Mouse (Mus musculus): ENCODE data around the gene Dnah3.

Gene Dnah3

DNA sequence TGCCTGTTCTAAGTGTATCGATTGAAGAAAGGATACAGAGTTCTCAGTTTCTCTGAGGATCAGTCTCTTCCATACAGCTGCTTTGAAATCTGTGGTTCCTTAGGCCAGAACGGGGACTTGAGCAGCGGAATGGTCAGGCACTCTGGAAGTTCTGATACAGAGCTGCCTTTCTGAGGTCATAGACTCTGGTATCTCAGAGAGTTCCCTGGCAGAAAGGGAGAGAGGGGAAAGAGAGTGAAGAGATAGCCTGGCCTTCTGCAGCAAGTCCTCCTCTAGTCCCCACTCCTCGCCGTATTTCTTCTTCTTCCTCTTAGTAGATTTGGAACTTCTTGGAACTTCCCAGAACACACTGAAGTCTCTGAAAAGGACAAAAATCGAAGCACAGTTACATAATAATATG is at the start of gene Dnah3:
Dnah3 (minus strand) TSS at position 101 of the 400 bp plus-strand sequence.
- DNase-seq: no peak

DNA sequence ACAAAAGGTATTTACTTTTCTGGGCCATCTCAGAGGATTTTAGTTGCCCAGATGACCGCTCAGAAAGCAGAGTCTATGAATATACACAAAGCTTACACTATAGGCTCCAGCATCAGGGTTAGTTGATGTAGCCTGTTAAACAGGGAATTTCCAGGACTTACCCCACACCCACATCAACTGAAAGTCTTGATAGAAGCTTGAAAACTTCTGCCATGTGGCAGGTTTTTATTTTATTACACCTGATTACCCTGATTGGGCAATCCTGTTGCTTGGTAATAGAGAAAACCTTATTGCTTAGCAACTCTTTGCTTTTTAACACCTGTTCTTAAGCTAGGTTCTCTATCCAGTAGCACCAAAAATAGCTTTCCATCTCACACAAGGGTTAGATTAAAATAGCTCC is 47.7 kb upstream of the Dnah3 start:
- DNase-seq: no peak

DNA sequence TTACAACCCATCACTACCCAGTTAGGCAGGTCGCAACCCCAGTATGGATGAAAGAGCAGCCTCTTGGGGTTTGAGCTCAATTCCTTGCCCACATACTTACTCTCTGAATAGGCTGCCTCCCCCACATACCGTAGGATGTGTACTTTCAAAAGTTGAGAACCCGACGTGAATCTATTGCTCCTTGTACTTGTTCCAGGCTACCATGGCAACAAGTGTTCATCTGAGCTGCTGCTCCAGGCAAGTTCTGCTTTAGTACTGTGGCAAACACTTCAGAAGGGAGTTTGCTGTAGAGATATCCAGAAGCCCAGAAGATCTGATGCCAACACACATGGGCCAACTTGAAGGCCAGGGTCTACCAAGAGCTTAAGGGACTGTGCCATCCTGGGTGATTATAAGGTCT is 33.9 kb upstream of the Dnah3 start:
- DNase-seq: no peak

DNA sequence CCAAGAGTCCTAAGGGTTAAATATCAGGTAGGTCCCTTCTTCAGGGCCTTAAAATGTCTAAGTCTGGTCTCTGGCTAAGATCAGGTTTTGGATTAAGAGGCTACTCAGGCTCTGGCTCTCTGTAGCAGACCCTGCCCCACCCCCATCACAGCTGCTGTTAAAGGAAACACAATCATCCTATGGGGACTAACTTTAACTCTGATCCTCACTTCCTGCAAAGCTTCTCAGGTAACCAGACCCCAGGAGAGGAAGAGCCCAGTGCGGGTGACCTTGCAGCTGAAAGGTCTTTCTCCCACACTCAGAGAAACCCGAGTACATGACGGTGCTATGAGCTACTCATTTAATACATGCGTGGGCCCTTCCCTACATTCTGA is 32.6 kb upstream of the Dnah3 start:
- DNase-seq: no peak

DNA sequence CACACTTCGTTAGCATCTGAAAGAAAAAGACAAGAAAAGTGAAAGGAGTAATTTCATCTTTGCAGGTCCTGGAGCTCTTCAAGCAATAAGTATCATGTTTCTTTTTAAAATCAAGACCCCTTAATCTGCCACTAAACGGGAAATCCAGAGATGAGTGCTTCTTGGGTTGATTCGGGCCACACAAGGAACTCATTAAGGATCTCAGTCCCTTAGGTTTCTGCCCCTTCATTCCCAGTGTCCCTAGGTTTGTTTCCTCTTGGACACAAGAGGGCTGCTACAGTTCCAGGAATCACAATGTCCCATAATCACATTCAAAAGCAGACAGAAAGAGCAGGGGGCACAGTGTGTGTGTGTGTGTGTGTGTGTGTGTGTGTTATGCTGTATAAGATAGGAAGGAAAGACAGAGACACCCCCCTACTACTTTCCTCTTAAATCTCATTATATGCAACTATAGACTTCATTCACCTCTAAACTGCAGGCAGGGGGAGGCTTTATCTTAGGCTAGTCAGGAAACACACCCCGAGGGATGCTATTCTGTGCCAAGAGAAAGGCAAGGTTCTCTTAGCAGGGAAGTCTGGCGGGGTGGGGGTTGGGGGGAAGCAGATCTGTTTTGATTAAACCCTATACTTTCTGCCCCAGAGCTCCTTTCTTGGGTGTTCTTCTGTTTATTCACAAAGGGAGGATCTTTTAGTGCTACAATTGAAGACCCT is 32.1 kb upstream of the Dnah3 start:
- DNase-seq: no peak

DNA sequence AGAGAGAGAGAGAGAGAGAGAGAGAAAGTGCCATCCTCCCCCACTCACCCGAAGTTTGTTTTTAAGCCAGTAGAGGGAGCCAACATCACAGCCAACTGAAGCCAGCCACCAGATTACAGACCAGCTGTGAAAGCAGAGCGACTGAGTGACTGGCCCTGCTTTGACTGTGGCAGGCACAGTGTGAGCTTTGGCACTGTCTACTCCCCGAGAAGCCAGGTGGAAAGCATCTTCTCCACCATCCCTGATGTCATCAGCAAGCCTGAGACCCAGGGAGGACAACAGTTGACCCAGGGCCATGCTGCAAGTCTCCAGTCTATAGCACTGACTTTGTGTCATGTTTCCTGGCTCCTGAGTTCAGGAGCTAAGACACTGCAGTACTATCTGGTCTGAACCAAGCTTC is 29.8 kb upstream of the Dnah3 start:
- DNase-seq: peak; percentile 78

DNA sequence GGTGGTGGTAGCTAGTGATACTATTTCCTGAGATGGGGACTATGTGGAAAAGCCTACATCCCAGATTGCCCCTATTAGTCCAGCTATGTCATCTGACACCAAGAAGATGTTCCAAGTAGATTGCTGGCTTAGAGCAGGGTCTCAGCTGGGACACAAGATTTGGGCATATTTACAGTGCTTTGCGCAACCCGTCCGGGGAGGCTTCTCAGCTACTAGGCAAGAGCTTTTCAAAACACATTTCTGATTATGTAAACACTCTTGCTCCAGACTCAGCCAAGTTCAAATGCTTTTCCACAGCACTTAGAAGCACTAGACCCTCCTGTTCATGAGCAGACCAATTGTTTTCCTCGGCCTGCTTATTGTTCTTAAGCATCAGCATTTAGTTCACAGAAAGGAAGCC is 28.7 kb upstream of the Dnah3 start:
- no peak for DNase-seq

DNA sequence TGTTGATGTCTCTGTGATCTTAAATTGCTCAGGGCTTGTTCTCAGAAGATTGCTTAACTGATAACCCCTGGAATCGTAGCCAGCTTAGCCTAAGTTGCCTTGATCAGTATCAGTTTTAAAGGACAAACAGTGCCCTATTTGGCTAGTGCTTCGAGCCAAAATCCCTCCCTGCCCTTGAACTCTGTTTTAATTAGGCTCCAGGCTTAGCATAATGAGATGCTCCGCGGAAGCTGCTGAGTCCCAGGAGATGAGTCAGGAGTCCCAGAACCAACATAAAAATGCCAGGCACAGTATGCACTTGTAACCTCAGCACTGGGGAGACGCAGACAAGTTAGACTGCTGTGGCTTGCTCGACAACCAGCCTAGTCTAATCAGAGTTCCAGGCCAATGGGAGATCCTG is 22.4 kb upstream of the Dnah3 start:
- no peak for DNase-seq

DNA sequence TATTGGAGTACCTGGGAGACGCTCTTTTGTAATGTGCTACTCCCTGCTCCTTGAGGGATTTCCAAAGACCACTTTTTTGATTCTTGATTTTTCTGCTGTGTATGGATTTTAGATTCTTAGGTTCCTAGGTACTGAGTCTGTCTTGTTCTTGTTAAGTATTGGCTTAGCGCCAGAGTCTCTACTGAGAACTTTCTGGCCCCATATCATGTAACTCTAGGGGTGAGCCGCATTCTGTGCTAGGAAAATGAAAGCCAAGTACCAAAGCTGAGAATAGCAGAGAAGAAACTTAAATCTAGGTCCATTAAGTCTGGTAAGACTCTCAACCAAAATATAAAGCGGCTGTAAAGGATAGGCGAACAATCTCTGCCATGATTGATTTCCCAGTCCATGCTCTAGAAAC is 21.9 kb upstream of the Dnah3 start:
- no peak for DNase-seq

DNA sequence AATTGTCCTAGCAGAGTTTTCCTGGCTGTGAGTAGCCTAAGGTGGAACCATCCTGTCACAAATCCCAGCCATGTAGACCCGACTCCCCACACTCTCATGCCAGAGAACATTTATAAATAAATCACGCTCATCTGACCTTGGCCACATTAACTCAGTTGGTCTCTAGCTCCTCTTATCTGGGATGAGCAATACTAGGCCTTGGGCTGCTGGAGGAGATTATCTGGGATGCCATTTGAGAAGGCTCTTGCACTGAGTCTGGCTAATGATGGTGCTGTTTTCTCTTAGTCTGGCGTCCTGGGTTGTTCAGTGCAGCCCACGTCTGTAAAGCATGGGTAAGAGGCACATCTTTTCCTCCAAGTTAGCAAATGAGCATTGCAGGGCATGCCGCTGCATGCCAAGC is 14.6 kb upstream of the Dnah3 start:
- DNase-seq: no peak

DNA sequence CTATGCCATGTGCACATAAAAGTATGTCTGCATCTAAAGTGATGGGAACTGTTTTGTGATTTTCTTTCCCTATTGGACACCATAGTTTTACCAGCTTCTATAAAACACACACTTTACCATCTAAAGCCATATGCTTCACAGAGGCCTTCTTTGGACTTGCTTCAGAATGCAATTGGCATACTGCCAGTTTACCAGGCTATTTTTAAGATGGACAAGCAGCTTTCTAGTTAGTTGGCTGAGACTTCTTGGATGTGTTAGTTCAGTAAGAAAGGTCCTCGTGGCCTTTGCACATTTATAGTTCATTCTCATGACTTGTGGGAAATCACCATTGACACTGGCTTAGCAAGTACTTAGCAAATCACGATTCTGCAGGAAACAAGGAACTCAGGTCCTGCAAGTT is 11.3 kb upstream of the Dnah3 start:
- DNase-seq: peak in 1 of 2 experiments; percentile 23

DNA sequence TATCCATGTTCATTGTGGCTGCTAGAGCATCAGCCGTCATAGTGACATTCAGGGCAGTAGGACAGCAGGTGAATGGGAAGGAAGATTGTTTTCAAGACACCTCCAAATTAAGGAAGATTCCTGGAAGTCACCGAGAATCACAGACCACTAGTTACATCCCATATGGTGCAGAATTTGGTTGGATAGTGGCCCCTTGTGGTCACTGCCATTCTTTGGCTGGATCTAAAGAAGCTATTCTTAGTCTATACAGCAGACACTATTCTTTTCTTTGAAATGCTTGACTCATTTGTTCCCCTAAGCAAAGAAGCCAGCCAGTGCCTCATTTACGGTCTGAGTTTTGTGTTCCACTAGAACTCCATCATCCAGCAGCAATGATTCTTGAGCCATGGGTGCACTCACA is 9.9 kb upstream of the Dnah3 start:
- DNase-seq: no peak

DNA sequence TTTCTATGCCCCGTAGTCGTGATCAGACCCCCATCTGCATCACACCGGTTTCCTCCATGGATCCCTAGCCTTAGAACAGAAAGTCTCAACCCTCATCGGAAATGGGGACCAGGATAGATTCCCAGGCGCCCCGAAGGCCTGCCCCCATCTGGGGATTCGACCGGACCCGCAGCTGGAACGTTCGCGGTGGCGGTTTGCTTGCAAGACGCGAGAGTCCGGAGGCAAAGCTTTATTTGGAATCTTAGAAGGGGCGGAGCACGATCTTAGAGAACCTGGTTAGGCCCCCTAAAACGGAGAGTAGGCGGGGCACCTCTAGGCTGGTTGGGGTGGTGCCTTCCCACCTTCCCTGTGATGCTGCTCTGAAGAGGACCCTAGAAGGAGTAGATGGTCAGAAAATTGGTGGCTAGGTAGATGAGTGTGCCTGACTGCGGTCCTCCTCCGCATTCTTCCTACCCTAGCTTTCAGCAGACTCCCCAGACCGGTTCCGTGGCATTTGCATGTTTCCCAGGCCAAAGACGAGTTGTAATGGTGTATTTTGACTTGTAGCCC is 8.0 kb upstream of the Dnah3 start:
- DNase-seq: peak; percentile 43 to 47

DNA sequence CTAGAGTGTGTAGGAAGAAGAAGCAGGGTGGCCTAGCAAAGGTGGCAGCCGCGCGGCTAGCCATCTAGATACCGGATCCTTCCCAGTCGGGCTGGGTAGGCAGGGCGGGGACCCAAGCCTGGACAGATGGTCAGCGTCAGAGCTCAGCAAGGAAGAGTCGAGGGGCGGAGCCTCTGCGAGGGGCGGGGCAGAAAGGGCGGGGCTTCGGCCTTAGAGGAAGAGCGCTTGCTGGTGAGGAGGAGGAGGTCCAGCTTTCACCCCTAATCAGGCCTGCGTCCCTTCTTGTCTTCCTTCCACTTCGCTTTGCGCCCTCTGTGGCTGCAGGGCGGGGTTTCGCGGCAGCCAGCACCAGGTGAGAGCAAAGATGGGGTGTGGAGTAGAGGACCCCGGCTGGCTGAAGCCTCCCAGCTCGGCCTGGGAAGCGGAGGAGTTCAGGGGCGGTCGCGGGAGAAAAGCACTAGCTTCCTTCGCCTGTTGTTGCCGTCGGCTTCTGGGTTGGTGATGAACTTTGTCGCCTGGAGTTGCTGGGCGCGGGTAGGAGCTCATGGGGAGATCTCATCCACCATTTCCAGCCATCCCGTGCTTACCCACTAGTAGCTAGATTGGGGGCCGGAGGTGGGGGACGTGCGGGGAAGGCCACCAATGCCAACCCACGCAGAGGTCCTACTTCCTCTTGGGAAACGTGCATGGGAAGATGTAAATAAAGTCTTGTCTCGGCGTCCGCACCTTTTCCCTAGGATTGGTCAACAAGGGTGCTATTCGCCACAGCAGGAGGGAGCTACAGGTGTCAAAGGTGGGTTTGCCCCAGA is 7.3 kb upstream of the Dnah3 start, which contains the start of gene Tmem159:
Tmem159 (plus strand) TSS at position 190 of the 809 bp plus-strand sequence.
- DNase-seq: peak; percentile 94 to 95

DNA sequence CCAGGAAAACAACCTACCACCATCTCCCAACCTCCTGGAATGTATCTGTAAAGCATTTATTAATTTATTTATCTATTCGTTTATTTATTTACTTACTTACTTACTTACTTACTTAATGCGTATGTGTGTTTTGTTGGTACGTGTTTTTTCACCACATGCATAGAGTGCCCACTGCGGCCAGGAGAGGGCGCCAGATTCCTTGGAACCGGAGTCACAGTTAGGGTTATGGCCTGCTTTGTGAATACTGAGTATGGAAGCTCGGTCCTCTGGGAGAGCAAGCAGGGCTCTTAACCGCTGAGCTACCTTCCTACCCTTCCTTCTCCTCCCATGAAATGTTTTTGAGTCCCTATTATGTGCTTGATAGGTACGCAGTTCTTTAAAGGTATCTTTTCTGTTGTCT is 3.3 kb upstream of the Dnah3 start:
- DNase-seq: peak; percentile 81 to 93

DNA sequence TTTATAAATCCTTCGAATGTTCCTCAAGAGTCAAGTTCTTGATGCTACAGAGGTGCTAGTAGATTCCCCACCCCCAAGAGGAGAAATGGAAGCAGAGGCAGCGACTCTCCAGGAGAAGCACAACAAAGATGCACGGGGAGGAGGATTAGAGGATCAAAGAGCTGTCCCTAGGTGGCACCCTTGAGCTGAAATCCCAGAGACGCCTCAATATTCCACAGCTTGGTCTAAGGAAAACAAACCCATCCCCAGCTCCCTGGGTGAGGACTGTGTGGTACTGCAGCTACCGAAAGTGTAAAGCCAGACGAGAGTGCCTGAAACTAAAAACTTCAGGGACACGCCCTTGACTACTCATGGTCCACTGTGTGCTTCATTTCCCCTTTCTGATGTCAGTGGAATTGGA is 2.8 kb upstream of the Dnah3 start:
- peak; percentile 70 to 85 for DNase-seq

DNA sequence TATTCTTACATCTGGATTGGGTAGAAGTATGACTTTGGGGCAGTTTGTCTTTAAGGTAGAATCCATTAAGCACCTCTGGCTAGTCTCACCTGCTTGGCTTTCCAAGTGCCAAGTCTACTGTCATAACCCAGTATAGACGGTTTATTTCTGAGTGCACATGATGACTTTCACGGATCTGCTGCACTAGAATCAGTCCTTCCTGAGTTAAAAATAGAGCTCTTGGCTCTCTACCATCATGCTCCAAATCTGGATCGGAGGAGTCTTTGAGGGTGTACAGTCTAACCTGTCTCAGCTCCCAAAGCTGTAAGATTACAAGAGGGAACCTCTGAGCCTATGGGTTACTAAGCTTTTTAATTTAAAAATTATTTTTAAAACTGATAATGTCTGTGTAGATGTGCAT is 864 bp downstream of the Dnah3 start:
- no peak for DNase-seq

DNA sequence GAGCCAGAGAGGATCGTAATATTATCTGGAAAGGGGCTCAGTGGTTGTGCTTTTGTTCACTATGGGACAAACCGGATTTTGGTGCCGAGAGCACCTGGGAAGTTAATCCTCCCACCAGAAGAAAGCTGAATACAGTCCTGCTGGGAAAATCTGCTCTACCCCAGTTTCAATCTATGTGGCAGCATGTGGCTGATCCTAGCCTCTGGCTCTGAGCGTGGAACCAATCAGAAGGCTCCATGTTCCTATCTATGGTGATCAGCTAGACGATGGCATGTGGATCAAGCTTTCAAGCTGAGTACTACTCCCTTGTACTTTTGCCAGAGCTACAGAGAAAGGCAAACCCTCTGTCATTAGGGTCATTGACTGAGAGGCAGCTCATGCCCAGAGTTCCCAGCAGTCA is 2.0 kb downstream of the Dnah3 start:
- no peak for DNase-seq

DNA sequence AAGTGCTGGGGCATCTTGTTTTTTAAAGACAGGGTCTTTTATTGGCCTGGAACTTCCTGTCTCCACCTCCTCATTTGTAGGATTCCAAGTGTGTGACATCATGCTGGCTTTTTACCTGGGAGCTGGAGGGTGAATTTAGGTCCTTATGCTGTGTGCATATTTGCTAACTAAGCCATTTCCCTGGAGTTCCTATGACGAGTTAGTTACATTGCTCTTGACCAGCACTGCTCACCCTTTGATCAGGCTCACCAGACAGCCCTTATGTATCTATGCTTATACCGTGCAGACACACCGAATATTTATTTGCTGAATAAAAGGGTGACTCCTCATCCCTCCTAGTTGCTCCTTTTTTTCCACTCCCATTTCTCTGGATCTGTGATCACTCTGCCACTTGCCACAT is 14.9 kb downstream of the Dnah3 start:
- no peak for DNase-seq

DNA sequence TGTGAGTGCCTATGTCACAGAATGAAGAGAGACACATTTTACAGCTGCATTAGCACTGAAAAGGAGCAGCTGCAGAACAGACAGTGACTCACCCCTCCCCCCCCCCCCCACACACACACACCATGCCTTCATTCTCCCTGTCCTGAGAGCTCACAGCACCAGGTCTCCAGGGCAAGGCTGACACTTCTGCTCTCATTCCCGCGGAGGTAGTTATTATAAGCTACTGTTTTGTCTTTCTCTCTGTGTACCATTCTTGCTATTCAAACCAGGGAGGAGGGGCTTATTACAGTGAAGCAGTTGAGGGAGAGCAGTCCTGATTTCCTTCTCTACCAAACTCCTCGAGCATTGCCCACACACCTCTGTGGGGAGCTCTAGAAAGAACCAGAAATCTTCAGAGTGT is 25.9 kb downstream of the Dnah3 start:
- no peak for DNase-seq

DNA sequence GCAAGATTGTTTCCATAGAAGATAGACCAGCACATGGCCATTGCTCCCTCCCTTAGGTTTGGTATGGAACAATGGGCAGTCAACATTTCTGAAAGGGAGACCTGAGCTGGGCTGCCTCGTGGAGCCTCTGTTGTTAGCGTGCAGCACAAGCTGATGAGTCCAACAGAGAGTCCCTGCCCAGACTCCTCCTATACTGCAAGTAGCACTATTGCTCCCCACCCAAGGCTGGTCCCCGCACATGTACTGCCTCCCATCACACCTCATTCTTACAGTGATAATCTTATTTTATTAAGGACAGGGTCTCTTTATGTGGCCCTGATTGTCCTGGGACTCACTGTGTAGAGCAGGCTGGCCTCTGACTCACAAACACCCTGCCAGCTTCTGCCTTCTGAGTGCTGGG is 27.0 kb downstream of the Dnah3 start:
- no peak for DNase-seq

DNA sequence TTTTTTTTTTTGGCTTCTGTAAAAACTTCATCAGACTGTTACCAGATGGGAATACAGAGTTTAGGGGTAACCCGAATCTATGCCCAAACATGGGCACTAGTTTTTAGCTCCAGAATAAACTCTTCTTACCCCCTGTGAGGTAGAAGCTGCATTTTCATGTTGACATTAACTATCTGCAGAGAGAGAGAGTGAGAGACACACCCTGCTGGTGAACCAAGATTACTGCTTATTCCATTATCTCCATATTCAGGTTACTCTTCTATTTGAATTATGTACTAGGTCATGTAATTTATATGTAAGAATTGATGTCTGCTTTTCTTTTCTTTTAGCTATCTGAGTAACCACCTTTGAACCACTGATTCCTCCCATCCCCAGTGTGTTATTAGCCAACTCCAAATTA is 31.0 kb downstream of the Dnah3 start:
- DNase-seq: no peak

DNA sequence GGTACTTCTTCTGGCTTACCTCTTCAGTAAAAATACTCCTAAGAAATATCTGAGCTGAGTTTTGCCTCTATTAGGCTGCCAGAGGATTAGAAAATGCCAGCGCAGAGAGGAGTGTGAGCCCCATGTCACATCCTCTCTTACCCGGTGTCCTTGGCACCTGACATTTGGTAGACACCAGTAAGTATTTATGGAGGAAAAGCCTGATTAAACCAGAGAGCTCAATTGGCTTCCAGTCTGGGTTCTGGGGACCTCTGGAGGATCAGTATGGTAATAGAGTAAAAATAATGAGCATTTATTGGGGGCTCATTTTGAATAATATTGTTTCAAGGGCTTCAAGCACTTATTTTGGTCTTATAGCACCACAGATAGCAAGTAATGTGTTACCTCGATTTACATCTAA is 39.6 kb downstream of the Dnah3 start:
- DNase-seq: peak in 1 of 2 experiments; percentile 2

DNA sequence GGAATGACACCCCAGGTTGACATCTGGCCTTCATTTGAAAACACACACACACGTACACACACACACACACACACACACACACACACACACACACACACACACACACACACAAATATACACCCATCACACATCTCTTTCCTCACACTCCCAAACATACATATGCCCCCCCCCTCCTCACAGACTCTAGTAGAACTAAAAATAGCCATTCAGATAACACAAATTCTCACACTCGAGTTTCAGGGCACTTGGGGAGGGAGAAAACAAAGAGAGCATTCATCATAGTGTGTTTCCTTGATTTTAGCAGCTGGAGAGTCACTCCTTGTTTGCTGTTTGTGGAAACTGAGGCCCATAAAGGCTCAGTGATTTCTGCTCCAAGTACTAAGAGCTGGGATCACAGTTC is 41.1 kb downstream of the Dnah3 start:
- DNase-seq: no peak

All from kidney, postnatal 36 days (tissue).